Mouse (Mus musculus) liver, adult 2 months (tissue): Measurements from ENCODE around the gene Col5a1.

Source experiments
- CTCF ChIP-seq: fragments of 200-500 bp; IDR thresholded peaks from 2 replicates; pipeline ENCODE4 v1.5.1; 2011; ENCODE audit warnings: low read depth, low read length, control low read depth
- POLR2A ChIP-seq: fragments of 200-500 bp; IDR thresholded peaks from 2 replicates; pipeline ENCODE4 v1.6.1; 2011; ENCODE audit warnings: low read length, control low read depth; ENCODE audit not compliant: insufficient read depth; ENCODE audit errors: extremely low read depth

DNA sequence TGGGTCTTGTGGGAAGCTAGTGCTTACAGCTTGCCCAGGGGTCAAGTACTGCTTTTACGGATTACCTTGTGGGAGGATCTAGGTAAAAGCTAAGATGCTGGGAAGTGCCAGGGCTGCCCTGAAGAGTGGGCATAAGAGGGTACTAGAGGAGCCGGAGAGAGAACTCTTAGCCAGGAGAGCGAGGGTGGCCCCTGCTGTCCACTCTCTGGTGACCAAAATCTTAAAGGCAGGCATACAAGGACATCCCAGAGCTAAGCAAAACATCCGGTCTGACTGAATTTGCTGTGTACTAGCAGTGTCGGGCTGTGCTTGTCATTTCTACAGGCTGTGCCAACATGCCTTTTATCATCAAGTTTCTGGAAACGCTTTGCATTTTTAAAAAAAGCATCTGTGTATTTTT, 44.9 kb downstream of the Col5a1 start:
- TF ChIP-seq CTCF (no peak), POLR2A (no peak)
